Mouse (Mus musculus) lung, embryonic 16.5 days (tissue): ENCODE results near the gene Ckap4. TPM values are rescaled to one million over a fixed set of nuclear protein-coding genes. Genes with fewer than 3 reads are reported as not detected.

Experiments
- ATAC-seq: fragments of 200-750 bp; cut with Nextera tagmentation; 2 replicates; pipeline ENCODE4 v1.8.0; 2017; ENCODE audit warnings: low read depth, mild to moderate bottlenecking, moderate library complexity
- H3K27ac ChIP-seq: fragments of 300-500 bp; sonication (generic); 2 replicates; pipeline ENCODE4 v1.5.1; 2014; ENCODE audit warnings: mild to moderate bottlenecking, control low read depth, low read length
- H3K27me3 ChIP-seq: fragments of 300-500 bp; sonication (generic); 2 replicates; pipeline ENCODE4 v1.6.1; 2014; ENCODE audit warnings: low read depth, low read length, mixed read lengths; ENCODE audit not compliant: control insufficient read depth, insufficient read depth
- H3K36me3 ChIP-seq: fragments of 300-500 bp; sonication (generic); 2 replicates; pipeline ENCODE4 v1.6.1; 2014; ENCODE audit warnings: low read length; ENCODE audit not compliant: control insufficient read depth, insufficient read depth
- H3K4me1 ChIP-seq: fragments of 300-500 bp; sonication (generic); replicated peaks from 2 replicates; pipeline ENCODE4 v1.6.1; 2014; ENCODE audit warnings: low read length, mixed read lengths; ENCODE audit not compliant: control insufficient read depth, insufficient read depth
- H3K4me2 ChIP-seq: fragments of 300-500 bp; sonication (generic); 2 replicates; pipeline ENCODE4 v1.6.1; 2014; ENCODE audit warnings: low read depth, low read length, control low read depth
- H3K4me3 ChIP-seq: fragments of 300-500 bp; sonication (generic); 2 replicates; pipeline ENCODE4 v1.5.1; 2014; ENCODE audit warnings: mild to moderate bottlenecking, low read length, control low read depth
- H3K9ac ChIP-seq: fragments of 300-500 bp; sonication (generic); 2 replicates; pipeline ENCODE4 v1.6.1; 2014; ENCODE audit warnings: low read length, control low read depth
- H3K9me3 ChIP-seq: fragments of 300-500 bp; sonication (generic); 2 replicates; pipeline ENCODE4 v1.6.1; 2016; ENCODE audit warnings: low read length; ENCODE audit not compliant: control insufficient read depth
- WGBS: fragments of 180-500 bp; shearing (Covaris S2); extraction: QIAGEN DNeasy Blood & Tissue Kit; methylation state at CpG from one replicate; pipeline ENCODE4 v1.1.7; 2014; 5-methylcytosine and 5-hydroxymethylcytosine counted together
- polyA plus RNA-seq: library from polyadenylated mRNA; unstranded; fragments of >200 nt; fragmentation: Nextera tagmentation; extraction: Ambion mirVana; gene quantifications from 2 replicates; pipeline ENCODE4 v1.2.1, GENCODE M21; 2015

Gene Ckap4
- polyA plus RNA-seq, result 48.5 and 88.0 TPM in 2 replicates

DNA sequence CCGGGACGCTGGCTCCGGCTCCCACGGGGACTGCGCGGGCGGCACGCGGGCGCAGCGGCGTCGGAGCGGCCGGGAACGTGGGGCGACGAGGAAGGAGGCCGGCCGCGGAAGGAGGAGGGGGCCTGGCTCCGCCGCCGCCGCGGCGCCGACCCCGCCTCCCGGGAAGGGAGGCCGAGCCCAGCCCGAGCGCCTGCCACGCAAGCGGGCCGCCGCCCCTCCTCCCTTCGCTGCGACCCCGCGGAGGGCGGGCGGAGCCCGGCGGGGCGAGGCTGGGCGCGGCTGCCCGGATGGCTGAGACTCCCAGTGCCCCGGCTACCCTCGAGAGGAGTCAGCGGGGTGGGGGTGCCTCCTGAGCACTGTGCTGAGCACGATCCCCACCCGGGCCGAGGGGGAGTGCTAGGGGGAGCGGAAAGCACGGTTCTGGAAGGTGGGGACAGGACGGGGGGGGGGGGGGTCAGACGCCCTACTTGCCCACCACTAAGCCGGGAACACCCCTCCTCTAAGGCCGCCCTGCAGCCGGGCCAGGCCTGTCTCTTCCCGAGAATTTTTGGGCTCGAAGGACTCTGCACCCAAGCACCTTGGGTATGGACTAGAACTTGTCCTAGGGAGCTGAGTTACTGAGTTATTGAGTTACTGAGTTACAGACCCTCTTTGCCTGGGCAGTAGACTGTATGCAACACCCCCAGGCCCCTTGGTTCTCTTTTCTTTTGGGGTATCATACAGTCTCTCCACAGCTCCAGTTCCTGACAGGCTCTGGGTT is at the start of gene Ckap4:
TSS of gene Ckap4 (minus strand) at position 151 of the 760 bp plus-strand sequence.
- peak within 1 kb of the TSS; percentile 82 for H3K4me2 ChIP-seq
- H3K4me1 ChIP-seq, result peaks cover 30% of the 10 kb centered on the region
- no peaks in the 10 kb centered on the region for H3K27me3 ChIP-seq
- peak within 1 kb of the TSS; percentile 93 for H3K27ac ChIP-seq
- WGBS, result 2% methylated on average over 11 of the region's 64 CpGs
- peaks cover 7% of the 10 kb centered on the region; the same call in 1 of the 2 replicates for H3K36me3 ChIP-seq
- ATAC-seq, result peak; percentile 94
- peak within 1 kb of the TSS; percentile 91 for H3K9ac ChIP-seq
- no peaks in the 10 kb centered on the region for H3K9me3 ChIP-seq
- H3K4me3 ChIP-seq, result peak within 1 kb of the TSS; percentile 79

DNA sequence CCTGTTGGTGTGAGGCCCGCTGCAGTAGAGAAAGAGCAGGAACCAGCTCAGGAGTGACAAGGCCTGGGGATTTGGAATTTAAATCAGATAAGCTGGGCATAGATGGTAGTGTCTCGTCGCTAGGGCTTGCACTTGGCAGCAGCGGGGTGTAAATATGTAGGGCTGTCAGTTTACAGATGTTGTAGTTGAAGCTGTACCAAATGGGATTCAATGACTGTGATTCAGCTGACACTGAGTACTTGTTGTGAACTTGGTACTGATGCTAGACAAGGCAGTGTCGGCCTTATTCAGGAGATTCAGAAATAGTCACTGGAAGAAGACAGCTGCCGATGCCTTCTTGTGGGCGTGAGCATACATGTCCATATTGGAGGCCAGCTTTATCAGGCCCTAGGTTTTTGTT is 48.4 kb upstream of the Ckap4 start:
- Histone ChIP-seq H3K36me3 (no peaks in the 10 kb centered on the region), H3K27ac (no peak overlapping the region), H3K9ac (no peak overlapping the region), H3K4me1 (peaks cover 8% of the 10 kb centered on the region), H3K27me3 (no peaks in the 10 kb centered on the region), H3K4me2 (no peak overlapping the region), H3K9me3 (no peaks in the 10 kb centered on the region), H3K4me3 (no peak overlapping the region)
- 59% methylated on average over 7 of the region's 7 CpGs for WGBS
- ATAC-seq, result peak; percentile 41; the same call in 1 of the 2 replicates

DNA sequence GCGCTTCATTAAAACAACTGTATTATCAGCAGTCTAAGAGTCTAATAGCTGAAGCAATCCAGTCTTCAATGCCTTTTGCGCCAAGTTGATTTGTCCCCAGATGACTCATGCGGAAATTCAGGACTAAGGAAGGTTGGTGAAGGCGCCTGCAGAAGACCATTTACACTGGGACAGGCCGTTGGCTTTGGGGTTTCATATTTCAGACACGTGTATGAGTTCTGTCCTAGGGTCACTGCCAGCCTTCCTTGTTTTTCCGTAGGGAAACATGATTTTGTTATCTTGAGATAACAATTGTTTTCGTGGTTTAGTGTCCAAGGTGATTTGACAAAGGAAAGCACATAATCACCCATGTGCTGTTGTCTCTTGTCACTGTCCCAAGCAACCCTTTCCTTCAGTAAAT is 47.3 kb upstream of the Ckap4 start:
- Histone ChIP-seq H3K4me2 (no peak overlapping the region), H3K36me3 (no peaks in the 10 kb centered on the region), H3K4me3 (no peak overlapping the region), H3K9ac (no peak overlapping the region), H3K9me3 (no peaks in the 10 kb centered on the region), H3K4me1 (peaks cover 8% of the 10 kb centered on the region), H3K27me3 (no peaks in the 10 kb centered on the region), H3K27ac (no peak overlapping the region)
- ATAC-seq, result no peak
- 50% methylated on average over 8 of the region's 8 CpGs for WGBS

DNA sequence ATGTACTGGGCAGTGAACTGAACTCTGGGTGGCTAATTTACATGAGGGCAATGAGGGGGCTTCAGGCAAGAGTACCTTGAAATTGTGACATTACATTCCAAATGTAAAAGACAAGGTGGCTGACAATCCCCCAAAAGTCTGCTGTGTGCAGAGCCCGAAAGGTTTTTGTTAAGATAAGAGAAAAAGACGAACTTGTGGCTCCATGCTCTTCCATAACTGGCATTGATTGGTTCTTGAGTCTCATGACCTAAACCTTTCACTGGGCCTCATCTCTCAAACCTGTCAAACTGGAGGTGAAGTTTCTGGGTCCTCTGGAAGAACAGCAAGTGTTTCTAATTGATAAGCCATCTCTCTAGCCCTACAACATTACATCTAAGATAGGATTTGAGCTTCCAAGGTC is 45.7 kb upstream of the Ckap4 start:
- 61% methylated on average over 2 of the region's 2 CpGs for WGBS
- no peak overlapping the region for H3K9ac ChIP-seq
- H3K27ac ChIP-seq, result no peak overlapping the region
- H3K4me3 ChIP-seq, result no peak overlapping the region
- ATAC-seq, result no peak
- peaks cover 16% of the 10 kb centered on the region for H3K4me1 ChIP-seq
- no peaks in the 10 kb centered on the region for H3K27me3 ChIP-seq
- H3K9me3 ChIP-seq, result no peaks in the 10 kb centered on the region
- H3K4me2 ChIP-seq, result no peak overlapping the region
- H3K36me3 ChIP-seq, result no peaks in the 10 kb centered on the region

DNA sequence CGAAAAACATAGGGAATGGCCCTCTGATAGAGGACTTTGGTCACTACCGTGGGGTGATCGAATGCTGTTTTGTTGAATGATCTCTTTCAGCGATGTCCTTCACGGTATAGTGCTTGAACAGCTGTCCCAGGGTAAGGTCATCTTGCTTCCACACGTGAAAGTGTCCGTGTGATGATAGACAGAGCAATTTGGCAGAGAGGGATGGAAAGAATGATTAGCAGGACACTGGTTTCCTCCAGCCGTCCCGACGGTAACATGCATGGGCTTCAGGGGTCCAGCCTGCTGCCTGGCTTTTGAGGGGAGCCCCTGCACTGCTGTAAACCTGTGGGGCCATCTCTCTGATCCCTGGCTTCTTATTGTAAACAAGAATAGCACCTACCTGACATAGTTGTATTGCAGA is 44.9 kb upstream of the Ckap4 start:
- no peak overlapping the region for H3K4me3 ChIP-seq
- H3K9me3 ChIP-seq, result no peaks in the 10 kb centered on the region
- H3K36me3 ChIP-seq, result no peaks in the 10 kb centered on the region
- ATAC-seq, result no peak
- peaks cover 16% of the 10 kb centered on the region for H3K4me1 ChIP-seq
- H3K4me2 ChIP-seq, result no peak overlapping the region
- no peaks in the 10 kb centered on the region for H3K27me3 ChIP-seq
- 72% methylated on average over 10 of the region's 10 CpGs for WGBS
- no peak overlapping the region for H3K9ac ChIP-seq
- H3K27ac ChIP-seq, result no peak overlapping the region

DNA sequence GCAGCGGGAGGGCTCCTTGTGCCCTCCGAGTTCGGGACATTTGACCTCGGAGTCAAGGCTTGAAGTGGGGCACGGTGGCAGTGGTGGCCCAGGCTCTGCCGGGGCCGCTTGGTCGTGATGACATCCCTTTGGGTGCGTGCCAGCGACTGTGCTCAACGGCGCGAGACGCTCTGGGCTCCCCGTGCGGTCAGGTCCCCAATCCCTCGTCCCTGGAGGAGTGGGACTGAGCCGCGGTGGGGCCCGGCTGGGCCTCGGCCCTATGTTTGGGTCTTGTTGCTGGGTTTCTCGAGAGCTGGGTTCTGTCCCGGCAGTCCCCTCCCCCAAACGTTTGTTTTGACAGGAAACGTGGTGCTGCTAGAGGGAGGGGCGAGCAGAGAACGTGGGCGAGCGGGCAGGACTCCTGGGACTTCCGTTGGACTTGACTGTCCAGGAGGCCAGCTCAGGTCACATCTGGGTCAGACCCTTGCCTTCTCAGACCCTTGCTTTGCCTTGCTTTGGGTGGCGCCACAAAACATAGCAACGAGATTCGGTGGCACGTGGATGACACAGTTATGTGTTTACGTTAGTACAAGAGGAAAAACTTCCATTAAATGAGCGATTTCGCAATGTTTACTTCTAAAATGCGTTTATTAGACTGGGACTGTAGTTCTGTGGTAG is 43.3 kb upstream of the Ckap4 start:
- peak overlapping the region; percentile 77 for H3K27ac ChIP-seq
- peak overlapping the region; percentile 76 for H3K4me3 ChIP-seq
- H3K27me3 ChIP-seq, result no peaks in the 10 kb centered on the region
- H3K36me3 ChIP-seq, result no peaks in the 10 kb centered on the region
- no peaks in the 10 kb centered on the region for H3K9me3 ChIP-seq
- H3K4me2 ChIP-seq, result peak overlapping the region; percentile 79
- under 1% methylated on average over 38 of the region's 38 CpGs for WGBS
- peak overlapping the region; percentile 71 for H3K9ac ChIP-seq
- peaks cover 16% of the 10 kb centered on the region for H3K4me1 ChIP-seq
- ATAC-seq, result peak; percentile 54

DNA sequence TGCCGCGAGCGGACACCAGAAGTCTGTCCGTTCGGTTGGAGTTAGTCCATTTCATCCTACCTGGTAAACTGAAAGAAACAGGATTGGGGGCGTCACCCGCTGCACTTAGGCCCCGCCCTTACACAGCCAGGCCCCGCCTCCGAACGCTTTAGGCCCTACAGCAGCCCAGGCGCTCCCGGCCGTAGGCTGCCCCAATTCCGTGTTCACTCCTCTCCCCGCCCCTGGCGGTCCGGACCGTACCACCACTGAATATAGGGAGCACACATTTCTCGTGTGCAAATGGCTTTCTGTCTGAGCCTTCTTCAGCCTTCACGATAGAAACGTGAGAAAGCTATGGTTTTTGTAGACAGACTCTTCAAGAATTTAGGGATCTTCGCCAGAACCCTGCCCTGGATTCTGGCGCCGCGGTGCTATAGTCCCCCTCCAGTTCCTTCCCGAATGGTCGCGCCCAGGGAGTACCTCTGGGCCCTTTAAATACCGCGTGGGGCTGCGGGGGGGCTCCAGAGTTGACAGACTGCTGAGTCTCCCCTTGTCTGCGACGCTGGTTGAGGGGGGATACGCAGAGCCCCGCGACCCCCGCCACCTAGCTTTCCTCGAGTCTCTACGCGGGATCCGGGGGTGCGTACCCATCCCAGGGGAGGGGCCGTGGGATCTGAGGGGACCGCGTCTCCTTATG is 42.7 kb upstream of the Ckap4 start, which contains the start of gene Tcp11l2:
TSS of gene Tcp11l2 (plus strand) at position 232 of the 676 bp plus-strand sequence.
- Histone ChIP-seq H3K36me3 (no peaks in the 10 kb centered on the region), H3K27me3 (no peaks in the 10 kb centered on the region), H3K4me1 (peaks cover 16% of the 10 kb centered on the region), H3K9me3 (no peaks in the 10 kb centered on the region), H3K9ac (peak within 1 kb of the TSS; percentile 71), H3K4me2 (peak within 1 kb of the TSS; percentile 79), H3K27ac (peak within 1 kb of the TSS; percentile 77), H3K4me3 (peak within 1 kb of the TSS; percentile 76)
- under 1% methylated on average over 46 of the region's 46 CpGs for WGBS
- ATAC-seq, result peak; percentile 98

DNA sequence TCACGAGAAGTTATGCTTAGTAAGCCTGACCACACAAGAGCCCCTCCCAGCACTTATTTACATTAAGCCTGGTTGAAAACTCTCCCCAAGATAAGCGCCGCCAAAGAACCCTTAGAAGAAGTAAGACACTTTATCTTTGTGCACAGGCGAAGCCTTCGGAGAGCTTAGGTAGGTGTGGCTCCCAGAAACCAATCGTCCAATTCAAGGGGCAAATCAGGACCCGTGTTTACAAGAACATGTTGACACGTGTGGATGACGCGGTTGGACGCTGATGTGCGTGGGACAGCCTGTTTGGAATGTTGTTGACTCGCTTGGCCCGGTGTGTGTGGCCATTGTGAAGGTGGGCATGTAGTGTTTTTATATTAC is 42.1 kb upstream of the Ckap4 start:
- Histone ChIP-seq H3K9me3 (no peaks in the 10 kb centered on the region), H3K36me3 (no peaks in the 10 kb centered on the region), H3K27me3 (no peaks in the 10 kb centered on the region), H3K4me2 (peak overlapping the region; percentile 72), H3K4me1 (peaks cover 16% of the 10 kb centered on the region), H3K27ac (peak overlapping the region; percentile 70), H3K9ac (peak overlapping the region; percentile 33), H3K4me3 (peak overlapping the region; percentile 76)
- 0% methylated on average over 14 of the region's 14 CpGs for WGBS
- peak; percentile 80 for ATAC-seq
